Mouse (Mus musculus): ENCODE results near the gene Olfr1425.
"Not testable (repeated sequence)": the region's sequence is repeated elsewhere in the genome, so short reads cannot be mapped to it uniquely, and the experiment has no call there.

Gene Olfr1425

GRCm38 (mm10) chr19:12077631-12078030 lies at the start of gene Olfr1425:
Olfr1425 (minus strand) TSS chr19:12077731.
- DNase-seq: not testable (repeated sequence)

- no peak for DNase-seq
Measured at GRCm38 (mm10) chr19:12123103-12123502, 45.6 kb upstream of the Olfr1425 start, which contains the start of gene Olfr76. Olfr76 (minus strand) TSS chr19:12123203.

GRCm38 (mm10) chr19:12116464-12116863 lies 38.9 kb upstream of the Olfr1425 start:
- no peak for DNase-seq

- no peak for DNase-seq
Measured at GRCm38 (mm10) chr19:12115797-12116196, 38.3 kb upstream of the Olfr1425 start, which contains the start of gene Olfr1428. Olfr1428 (minus strand) TSS chr19:12115897.

- no peak for DNase-seq
Measured at GRCm38 (mm10) chr19:12113807-12114206, 36.3 kb upstream of the Olfr1425 start.

GRCm38 (mm10) chr19:12104541-12104940 lies 27.0 kb upstream of the Olfr1425 start:
- no peak for DNase-seq

- no peak for DNase-seq
Measured at GRCm38 (mm10) chr19:12103234-12103633, 25.7 kb upstream of the Olfr1425 start, which contains the start of gene Olfr1427. Olfr1427 (minus strand) TSS chr19:12103334.

GRCm38 (mm10) chr19:12091913-12092312 lies 14.4 kb upstream of the Olfr1425 start, which contains the start of gene Olfr1426:
Olfr1426 (minus strand) TSS chr19:12092013.
- DNase-seq: no peak

- not testable (repeated sequence) for DNase-seq
Measured at GRCm38 (mm10) chr19:12069546-12069945, 8.0 kb downstream of the Olfr1425 start.

GRCm38 (mm10) chr19:12067806-12068205 lies 9.7 kb downstream of the Olfr1425 start:
- not testable (repeated sequence) for DNase-seq

GRCm38 (mm10) chr19:12062582-12062981 lies 14.9 kb downstream of the Olfr1425 start, which contains the start of gene Olfr1424:
Olfr1424 (minus strand) TSS chr19:12062682.
- DNase-seq: not testable (repeated sequence)

GRCm38 (mm10) chr19:12043163-12043562 lies 34.4 kb downstream of the Olfr1425 start:
- DNase-seq: no peak

- DNase-seq: no peak
Measured at GRCm38 (mm10) chr19:12041217-12041616, 36.3 kb downstream of the Olfr1425 start, which contains the start of gene Olfr1423. Olfr1423 (minus strand) TSS chr19:12041317.

GRCm38 (mm10) chr19:12037727-12038126 lies 39.8 kb downstream of the Olfr1425 start:
- no peak for DNase-seq

GRCm38 (mm10) chr19:12026606-12027005 lies 50.9 kb downstream of the Olfr1425 start:
- DNase-seq: no peak

- no peak for DNase-seq
Measured at GRCm38 (mm10) chr19:12025333-12025732, 52.2 kb downstream of the Olfr1425 start.

GRCm38 (mm10) chr19:12024149-12024548 lies 53.4 kb downstream of the Olfr1425 start:
- DNase-seq: no peak
